Comparison of ENCODE assay signal across 9 mouse cellular contexts in genomic region chr15:101222897-101223482, GRCm38 (mm10). TPM values are rescaled to one million over a fixed set of nuclear protein-coding genes. Genes with fewer than 3 reads are reported as not detected.
DNase-seq lines count a peak whose midpoint lies in the region; ATAC-seq and TF ChIP-seq lines count a peak whose summit lies in the region.
"Had no signal": no experiment of that assay in that cellular context is flagged by ENCODE, and none has a peak within 500 bp of the region (broad histone marks: within the 10 kb centered on the region; RNA-seq: fewer than 3 reads in every experiment).

No protein-coding gene starts in this region.

- TF ChIP-seq EP300 in lung, postnatal 0 days (IDR thresholded peaks at IDR 0.05): no peak

- H3K36me3 ChIP-seq in forebrain, embryonic 11.5 days (ENCODE audit: control insufficient read depth, insufficient read depth, low read length): no peaks in the 10 kb centered on the region
- H3K36me3 ChIP-seq in forebrain, embryonic 13.5 days (ENCODE audit: poor library complexity, severe bottlenecking): no peaks in the 10 kb centered on the region
- no peaks in the 10 kb centered on the region for H3K36me3 ChIP-seq in hindbrain, embryonic 11.5 days (ENCODE audit: control insufficient read depth, insufficient read depth, low read length)
- no peaks in the 10 kb centered on the region for H3K36me3 ChIP-seq in midbrain, embryonic 15.5 days (replicated peaks)
- no peaks in the 10 kb centered on the region for H3K36me3 ChIP-seq in lung, postnatal 0 days (ENCODE audit: insufficient read depth, low read length)
- H3K36me3 ChIP-seq: stomach, embryonic 15.5 days had no signal

- H3K4me2 ChIP-seq in forebrain, embryonic 11.5 days (ENCODE audit: low read depth, low read length, severe bottlenecking): peak overlapping the region; percentile 8; the same call in 1 of the 2 replicates
- H3K4me2 ChIP-seq in forebrain, embryonic 13.5 days: no peak overlapping the region
- H3K4me2 ChIP-seq in hindbrain, embryonic 11.5 days (replicated peaks; ENCODE audit: low read depth, low read length): peak overlapping the region; percentile 98; the same call in 1 of the 2 replicates
- peak overlapping the region; percentile 97 for H3K4me2 ChIP-seq in midbrain, embryonic 15.5 days
- H3K4me2 ChIP-seq in lung, postnatal 0 days (replicated peaks; ENCODE audit: low read depth, low read length): no peak overlapping the region

- WGBS in forebrain, embryonic 11.5 days: 45% methylated on average over 13 of the region's 13 CpGs
- WGBS in forebrain, embryonic 13.5 days: 47% methylated on average over 13 of the region's 13 CpGs
- 41% methylated on average over 13 of the region's 13 CpGs for WGBS in hindbrain, embryonic 11.5 days
- WGBS in midbrain, embryonic 15.5 days: 43% methylated on average over 13 of the region's 13 CpGs
- 58% methylated on average over 12 of the region's 13 CpGs for WGBS in lung, postnatal 0 days

- H3K27ac ChIP-seq in forebrain, embryonic 11.5 days (ENCODE audit: low read depth, low read length): peak overlapping the region; percentile 15; the same call in 1 of the 2 replicates
- no peak overlapping the region for H3K27ac ChIP-seq in forebrain, embryonic 13.5 days
- no peak overlapping the region for H3K27ac ChIP-seq in hindbrain, embryonic 11.5 days (ENCODE audit: low read depth, low read length)
- H3K27ac ChIP-seq in midbrain, embryonic 15.5 days: no peak overlapping the region
- no peak overlapping the region for H3K27ac ChIP-seq in lung, postnatal 0 days (ENCODE audit: low read length)

- peaks cover 7% of the 10 kb centered on the region for H3K27me3 ChIP-seq in forebrain, embryonic 11.5 days (ENCODE audit: control insufficient read depth, insufficient read depth, low read length)
- H3K27me3 ChIP-seq in forebrain, embryonic 13.5 days: peaks cover 21% of the 10 kb centered on the region; the same call in 1 of the 2 replicates
- peaks cover 3% of the 10 kb centered on the region; the same call in 1 of the 2 replicates for H3K27me3 ChIP-seq in hindbrain, embryonic 11.5 days (ENCODE audit: control insufficient read depth, insufficient read depth, low read length)
- H3K27me3 ChIP-seq in midbrain, embryonic 15.5 days (replicated peaks): no peaks in the 10 kb centered on the region; the same call in 1 of the 2 replicates
- H3K27me3 ChIP-seq in lung, postnatal 0 days (replicated peaks; ENCODE audit: insufficient read depth, low read length): no peaks in the 10 kb centered on the region
- H3K27me3 ChIP-seq: stomach, embryonic 15.5 days had no signal

- ATAC-seq in forebrain, embryonic 11.5 days (replicated peaks; ENCODE audit: low FRiP score): no peak
- no peak for ATAC-seq in forebrain, embryonic 13.5 days
- ATAC-seq in hindbrain, embryonic 11.5 days (ENCODE audit: low FRiP score): no peak
- ATAC-seq in midbrain, embryonic 15.5 days (replicated peaks): no peak
- ATAC-seq in lung, postnatal 0 days: no peak

- H3K9ac ChIP-seq in forebrain, embryonic 11.5 days (ENCODE audit: low read length): no peak overlapping the region
- no peak overlapping the region for H3K9ac ChIP-seq in forebrain, embryonic 13.5 days
- H3K9ac ChIP-seq in hindbrain, embryonic 11.5 days (ENCODE audit: low read depth, low read length): no peak overlapping the region
- H3K9ac ChIP-seq in midbrain, embryonic 15.5 days: no peak overlapping the region
- H3K9ac ChIP-seq in lung, postnatal 0 days (replicated peaks; ENCODE audit: low read depth): no peak overlapping the region
- H3K9ac ChIP-seq: stomach, embryonic 15.5 days had no signal

- TF ChIP-seq CTCF in lung, postnatal 0 days (IDR thresholded peaks at IDR 0.05): no peak

- H3K4me1 ChIP-seq in forebrain, embryonic 11.5 days (replicated peaks; ENCODE audit: control insufficient read depth, insufficient read depth, low read length): peaks cover 33% of the 10 kb centered on the region; the same call in 1 of the 2 replicates
- H3K4me1 ChIP-seq in forebrain, embryonic 13.5 days: peaks cover 54% of the 10 kb centered on the region
- peaks cover 15% of the 10 kb centered on the region for H3K4me1 ChIP-seq in hindbrain, embryonic 11.5 days (replicated peaks; ENCODE audit: control insufficient read depth, insufficient read depth, low read length)
- H3K4me1 ChIP-seq in midbrain, embryonic 15.5 days: peaks cover 33% of the 10 kb centered on the region
- peaks cover 22% of the 10 kb centered on the region for H3K4me1 ChIP-seq in lung, postnatal 0 days (ENCODE audit: insufficient read depth, low read depth, low read length)

- H3K9me3 ChIP-seq in forebrain, embryonic 11.5 days (ENCODE audit: control insufficient read depth, low read length): no peaks in the 10 kb centered on the region
- no peaks in the 10 kb centered on the region for H3K9me3 ChIP-seq in forebrain, embryonic 13.5 days (replicated peaks)
- H3K9me3 ChIP-seq in hindbrain, embryonic 11.5 days (ENCODE audit: control insufficient read depth, low read length): no peaks in the 10 kb centered on the region
- no peaks in the 10 kb centered on the region for H3K9me3 ChIP-seq in midbrain, embryonic 15.5 days
- H3K9me3 ChIP-seq in lung, postnatal 0 days (ENCODE audit: low read length): no peaks in the 10 kb centered on the region
- H3K9me3 ChIP-seq: stomach, embryonic 15.5 days had no signal

- no peak overlapping the region for H3K4me3 ChIP-seq in forebrain, embryonic 11.5 days (ENCODE audit: low read depth, low read length)
- no peak overlapping the region for H3K4me3 ChIP-seq in forebrain, embryonic 13.5 days
- H3K4me3 ChIP-seq in hindbrain, embryonic 11.5 days (ENCODE audit: low read depth, low read length): peak overlapping the region; percentile 74
- peak overlapping the region; percentile 76; the same call in 1 of the 2 replicates for H3K4me3 ChIP-seq in midbrain, embryonic 15.5 days
- no peak overlapping the region for H3K4me3 ChIP-seq in lung, postnatal 0 days (ENCODE audit: low read depth, low read length)

- DNase-seq in forebrain, embryonic 11.5 days (ENCODE audit: low spot score): no peak
- peak; percentile 64 to 69 for DNase-seq in B cell, adult 2 months
- DNase-seq in hindbrain, embryonic 11.5 days (ENCODE audit: low spot score): peak; percentile 40
- no peak for DNase-seq in kidney, adult 11 months
- no peak for DNase-seq in lung, postnatal 0 days (ENCODE audit: low spot score)
- no peak for DNase-seq in urinary bladder, postnatal 25 days (ENCODE audit: low spot score)

RNA-seq across cellular contexts. Expression of gene Grasp, which starts 1.0 kb away (rescaled TPM):
- polyA plus RNA-seq in forebrain, embryonic 11.5 days (2014; fragmentation: Nextera tagmentation; extraction: Ambion mirVana): 4.6 and 5.6 TPM in 2 replicates
- 1.3 and 1.5 TPM in 2 replicates for polyA plus RNA-seq in forebrain, embryonic 13.5 days (2015; fragmentation: Nextera tagmentation; extraction: Ambion mirVana)
- 4.5 and 5.0 TPM in 2 replicates for polyA plus RNA-seq in hindbrain, embryonic 11.5 days (2014; fragmentation: Nextera tagmentation; extraction: Ambion mirVana)
- polyA plus RNA-seq in midbrain, embryonic 15.5 days (2015; fragmentation: Nextera tagmentation; extraction: Ambion mirVana): 1.3 and 1.9 TPM in 2 replicates
- 8.2 and 8.6 TPM in 2 replicates for polyA plus RNA-seq in lung, postnatal 0 days (2015; fragmentation: Nextera tagmentation; extraction: Ambion mirVana)

RNA-seq across cellular contexts. Expression of gene Nr4a1, which starts 31.1 kb away (rescaled TPM):
- 2.6 and 2.7 TPM in 2 replicates for polyA plus RNA-seq in forebrain, embryonic 11.5 days (2014; fragmentation: Nextera tagmentation; extraction: Ambion mirVana)
- 2.4 and 2.9 TPM in 2 replicates for polyA plus RNA-seq in forebrain, embryonic 13.5 days (2015; fragmentation: Nextera tagmentation; extraction: Ambion mirVana)
- 2.2 and 2.9 TPM in 2 replicates for polyA plus RNA-seq in hindbrain, embryonic 11.5 days (2014; fragmentation: Nextera tagmentation; extraction: Ambion mirVana)
- 4.2 and 4.9 TPM in 2 replicates for polyA plus RNA-seq in midbrain, embryonic 15.5 days (2015; fragmentation: Nextera tagmentation; extraction: Ambion mirVana)
- 7.8 and 11.8 TPM in 2 replicates for polyA plus RNA-seq in lung, postnatal 0 days (2015; fragmentation: Nextera tagmentation; extraction: Ambion mirVana)

RNA-seq across cellular contexts. Expression of gene Acvr1b, which starts 49.1 kb away (rescaled TPM):
- 15.0 and 16.0 TPM in 2 replicates for polyA plus RNA-seq in forebrain, embryonic 11.5 days (2014; fragmentation: Nextera tagmentation; extraction: Ambion mirVana)
- polyA plus RNA-seq in forebrain, embryonic 13.5 days (2015; fragmentation: Nextera tagmentation; extraction: Ambion mirVana): 14.3 and 15.8 TPM in 2 replicates
- 16.2 and 17.1 TPM in 2 replicates for polyA plus RNA-seq in hindbrain, embryonic 11.5 days (2014; fragmentation: Nextera tagmentation; extraction: Ambion mirVana)
- 23.3 and 24.9 TPM in 2 replicates for polyA plus RNA-seq in midbrain, embryonic 15.5 days (2015; fragmentation: Nextera tagmentation; extraction: Ambion mirVana)
- polyA plus RNA-seq in lung, postnatal 0 days (2015; fragmentation: Nextera tagmentation; extraction: Ambion mirVana): 6.6 and 7.4 TPM in 2 replicates

Comparison
In these comparisons a context has a peak if more than half of its experiments do, and no peak if none do; other contexts are left out.
1. H3K4me2 ChIP-seq: peak in forebrain, embryonic 11.5 days (single experiment), hindbrain, embryonic 11.5 days (single experiment) and midbrain, embryonic 15.5 days (single experiment); none in forebrain, embryonic 13.5 days (single experiment) and lung, postnatal 0 days (single experiment).
2. DNase-seq: peak in B cell, adult 2 months (2 of 2) and hindbrain, embryonic 11.5 days (single experiment); none in forebrain, embryonic 11.5 days (single experiment), kidney, adult 11 months (single experiment), lung, postnatal 0 days (single experiment) and urinary bladder, postnatal 25 days (single experiment).
3. H3K4me3 ChIP-seq: peak in hindbrain, embryonic 11.5 days (single experiment) and midbrain, embryonic 15.5 days (single experiment); none in forebrain, embryonic 11.5 days (single experiment), forebrain, embryonic 13.5 days (single experiment) and lung, postnatal 0 days (single experiment).